Mouse (Mus musculus) layer of hippocampus, postnatal 10 days (tissue): ENCODE data around the gene Lhfpl3. TPM values are rescaled to one million over a fixed set of nuclear protein-coding genes. Genes with fewer than 3 reads are reported as not detected.

Source experiments
- DNase-seq, 2 experiments: peaks; one replicate each; pipeline ENCODE4 v3.0.0; 2021; ENCODE audit warnings: low spot score in 2 of 2
- microRNA-seq, 2 experiments: library from miRNA; unstranded; fragments of <30 nt; microRNA quantifications; one replicate each; pipeline ENCODE4 v1.2.0; 2021
- total RNA-seq, 2 experiments: library from RNA; stranded (reverse); gene quantifications; 2 replicates each; pipeline ENCODE4 v1.2.3; 2021

Gene Lhfpl3
- total RNA-seq, 2 experiments from 2014 or later = 29.5 to 31.1 TPM

DNA sequence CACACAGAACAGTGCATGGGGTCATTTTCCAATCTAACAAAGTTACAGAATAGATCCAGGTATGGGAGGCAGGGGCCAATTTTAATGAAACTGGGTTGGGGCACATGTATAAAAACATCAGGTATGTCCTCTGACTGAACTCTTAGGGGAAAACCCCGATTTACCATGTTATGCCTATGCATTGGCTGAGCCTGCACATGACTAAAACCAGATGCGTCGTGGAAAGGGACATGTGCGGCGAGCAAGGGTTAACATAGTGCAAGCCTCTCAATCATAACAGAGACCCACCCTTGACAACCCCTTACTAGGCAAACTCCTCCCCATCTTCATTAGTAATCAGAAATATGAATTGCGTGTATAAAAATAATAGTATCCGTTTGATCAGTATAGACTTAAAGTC is 533.5 kb downstream of the Lhfpl3 start:
- no peak for DNase-seq

DNA sequence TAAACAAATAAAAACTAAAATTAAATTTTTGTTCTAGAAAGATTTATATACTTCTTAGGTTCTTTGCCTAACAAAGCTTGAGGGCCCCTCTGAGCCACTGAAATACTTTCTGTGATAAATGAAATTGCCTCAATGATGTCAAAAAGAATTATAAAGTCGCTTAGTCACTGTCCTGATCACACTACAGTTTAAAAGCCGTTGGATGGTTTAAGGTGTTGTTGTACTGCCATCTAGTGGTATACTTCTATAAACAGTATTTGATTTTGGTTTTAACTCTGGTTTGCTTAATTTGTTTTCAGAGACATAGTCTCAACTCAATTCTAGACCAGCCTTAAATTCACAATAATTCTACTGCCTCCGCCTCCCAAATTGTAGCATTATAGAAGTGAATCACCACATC is 539.0 kb downstream of the Lhfpl3 start:
- DNase-seq = no peak

DNA sequence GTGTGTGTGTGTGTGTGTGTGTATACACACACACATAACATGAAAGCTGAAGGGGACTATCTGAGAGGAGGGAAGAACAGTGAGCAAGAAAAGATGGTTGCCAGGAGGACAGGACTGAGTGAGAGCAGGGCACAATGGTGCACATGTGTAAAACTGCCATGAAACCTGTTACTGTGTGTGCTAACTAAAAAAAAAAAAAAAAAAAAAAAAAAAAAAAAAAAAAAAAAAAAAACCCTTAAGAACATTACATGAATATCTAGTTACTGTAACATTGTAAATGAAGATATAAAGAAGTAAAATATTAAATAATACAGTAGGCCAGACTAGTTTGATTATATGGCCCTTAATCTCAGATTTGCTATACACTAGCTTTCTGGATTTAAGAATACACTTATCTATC is 543.3 kb downstream of the Lhfpl3 start:
- no peak for DNase-seq

Small RNA genes within 50 kb of the gene (microRNA-seq; reads per million reads assigned to microRNA genes)
- gene Gm28022 (0 reads per million in 2 experiments), gene Gm44363 (0 reads per million in 2 experiments)

Other genes starting within 250 kb of the Lhfpl3 start
- 10 to 100 TPM; 22.7 to 23.4 TPM for gene Orc5, start 195.6 kb upstream of the Lhfpl3 start, total RNA-seq